Mouse (Mus musculus) myocyte (in vitro differentiated cells): ENCODE data around the gene Fam181a. TPM values are rescaled to one million over a fixed set of nuclear protein-coding genes. Genes with fewer than 3 reads are reported as not detected.
A peak's percentile ranks its signal among the peaks of the same experiment; 100 is the strongest.

Experiments used
- H3K27me3 ChIP-seq: one replicate; pipeline ENCODE4 v1.6.1; 2011; ENCODE audit not compliant: control insufficient read depth, insufficient read depth, insufficient read length
- H3K36me3 ChIP-seq: one replicate; pipeline ENCODE4 v1.6.1; 2011; ENCODE audit not compliant: control insufficient read depth, insufficient read depth
- H3K4me2 ChIP-seq: one replicate; pipeline ENCODE4 v1.6.1; 2011; ENCODE audit warnings: low read depth, control low read depth
- H3K4me3 ChIP-seq: one replicate; pipeline ENCODE4 v1.5.1; 2011; ENCODE audit warnings: mild to moderate bottlenecking, control low read depth, moderate library complexity
- H3K79me2 ChIP-seq: one replicate; pipeline ENCODE4 v1.6.1; 2011; ENCODE audit not compliant: control insufficient read depth, insufficient read depth
- H3ac ChIP-seq: one replicate; pipeline ENCODE4 v1.6.1; 2011; ENCODE audit not compliant: control insufficient read depth, insufficient read length
- CEBPB ChIP-seq: IDR thresholded peaks from 2 replicates; pipeline ENCODE4 v1.6.1; 2011; ENCODE audit warnings: mild to moderate bottlenecking, moderate library complexity; ENCODE audit not compliant: poor library complexity, insufficient read depth, severe bottlenecking
- E2F4 ChIP-seq: IDR thresholded peaks from one replicate; pipeline ENCODE4 v1.6.1; 2011; ENCODE audit warnings: mild to moderate bottlenecking, control low read depth, moderate library complexity; ENCODE audit not compliant: insufficient read depth
- MAX ChIP-seq: IDR thresholded peaks from one replicate; pipeline ENCODE4 v1.6.1; 2011; ENCODE audit warnings: low read depth, mild to moderate bottlenecking, control low read depth
- MYOD1 ChIP-seq, 3 experiments: IDR thresholded peaks; one replicate each; pipeline ENCODE4 v1.6.1; 2011; ENCODE audit warnings: control low read depth in 2 of 3, low read depth in 2 of 3, mild to moderate bottlenecking in 2 of 3, moderate library complexity in 1 of 3; ENCODE audit not compliant: insufficient read length in 2 of 3, control insufficient read depth in 1 of 3
- MYOG ChIP-seq, 3 experiments: IDR thresholded peaks; one replicate each; pipeline ENCODE4 v1.6.1; 2011; ENCODE audit warnings: control low read depth in 2 of 3, low read depth in 2 of 3, mild to moderate bottlenecking in 2 of 3; ENCODE audit not compliant: insufficient read length in 2 of 3, control insufficient read depth in 1 of 3, insufficient read depth in 1 of 3
- POLR2A ChIP-seq: IDR thresholded peaks from one replicate; pipeline ENCODE4 v1.6.1; 2011; ENCODE audit warnings: low read depth, mild to moderate bottlenecking, control low read depth, moderate library complexity; ENCODE audit not compliant: insufficient read length
- POLR2AphosphoS2 ChIP-seq: IDR thresholded peaks from one replicate; pipeline ENCODE4 v1.6.1; 2011; ENCODE audit warnings: low read depth, control low read depth; ENCODE audit not compliant: insufficient read length
- REST ChIP-seq: IDR thresholded peaks from one replicate; pipeline ENCODE4 v1.6.1; 2011; ENCODE audit warnings: mild to moderate bottlenecking, control low read depth, moderate library complexity; ENCODE audit not compliant: insufficient read depth, insufficient read length
- SRF ChIP-seq: IDR thresholded peaks from one replicate; pipeline ENCODE4 v1.6.1; 2011; ENCODE audit warnings: low read depth; ENCODE audit not compliant: control insufficient read depth, insufficient read length
- TCF12 ChIP-seq: IDR thresholded peaks from one replicate; pipeline ENCODE4 v1.6.1; 2011; ENCODE audit warnings: mild to moderate bottlenecking, control low read depth; ENCODE audit not compliant: poor library complexity, insufficient read depth, severe bottlenecking
- TCF3 ChIP-seq: IDR thresholded peaks from one replicate; pipeline ENCODE4 v1.6.1; 2011; ENCODE audit warnings: low read depth, control low read depth; ENCODE audit not compliant: insufficient read length
- USF1 ChIP-seq: IDR thresholded peaks from one replicate; pipeline ENCODE4 v1.6.1; 2011; ENCODE audit warnings: low read depth, mild to moderate bottlenecking, control low read depth, moderate library complexity
- polyA plus RNA-seq: library from polyadenylated mRNA; unstranded; fragments of >200 nt; fragmentation: generic; extraction: Trizol; gene quantifications from one replicate; pipeline ENCODE4 v1.2.1, GENCODE M21; 2012; ENCODE audit warnings: missing spikeins

Fam181a gene
- polyA plus RNA-seq, 1 experiment = not detected

- no peak overlapping the region for H3K4me3 ChIP-seq
- H3ac ChIP-seq = no peak overlapping the region
- no peaks in the 10 kb centered on the region for H3K27me3 ChIP-seq
- no peak for TF ChIP-seq POLR2AphosphoS2
- TF ChIP-seq CEBPB = no peak
- peak; percentile 78 to 98 (median 97) for TF ChIP-seq MYOD1 (IDR thresholded peaks at IDR 0.05; ENCODE audit: control insufficient read depth in 1 of 3, insufficient read length in 2 of 3, low read depth in 2 of 3)
- TF ChIP-seq USF1 = no peak
- peak; percentile 92 for TF ChIP-seq TCF12
- no peak for TF ChIP-seq E2F4
- no peak for TF ChIP-seq POLR2A
- peak; percentile 98 to 100 (median 99) for TF ChIP-seq MYOG (IDR thresholded peaks at IDR 0.05; ENCODE audit: control insufficient read depth in 1 of 3, insufficient read depth in 1 of 3, insufficient read length in 2 of 3, low read depth in 2 of 3)
- peak; percentile 95 for TF ChIP-seq TCF3
- TF ChIP-seq REST = no peak
- TF ChIP-seq MAX = no peak
- no peak for TF ChIP-seq SRF
- no peaks in the 10 kb centered on the region for H3K79me2 ChIP-seq
- H3K36me3 ChIP-seq = no peaks in the 10 kb centered on the region
- H3K4me2 ChIP-seq = peak overlapping the region; percentile 46
Observed at GRCm38 (mm10) chr12:103358951-103359801, 48.4 kb downstream of the Fam181a start.

- H3K4me2 ChIP-seq = no peak overlapping the region
- TF ChIP-seq POLR2A (no peak), MAX (no peak), TCF12 (no peak), USF1 (no peak), MYOD1 (IDR thresholded peaks at IDR 0.05; ENCODE audit: control insufficient read depth in 1 of 3, insufficient read length in 2 of 3, low read depth in 2 of 3) (no peak), E2F4 (no peak), MYOG (IDR thresholded peaks at IDR 0.05; ENCODE audit: control insufficient read depth in 1 of 3, insufficient read depth in 1 of 3, insufficient read length in 2 of 3, low read depth in 2 of 3) (no peak), REST (no peak), CEBPB (no peak), POLR2AphosphoS2 (no peak), SRF (no peak), TCF3 (no peak)
- H3K79me2 ChIP-seq = no peaks in the 10 kb centered on the region
- no peaks in the 10 kb centered on the region for H3K36me3 ChIP-seq
- no peaks in the 10 kb centered on the region for H3K27me3 ChIP-seq
- no peak overlapping the region for H3K4me3 ChIP-seq
- no peak overlapping the region for H3ac ChIP-seq
Observed at GRCm38 (mm10) chr12:103360812-103361211, 50.0 kb downstream of the Fam181a start.

GRCm38 (mm10) chr12:103361539-103362307 is 50.9 kb downstream of the Fam181a start:
- H3K36me3 ChIP-seq = no peaks in the 10 kb centered on the region
- H3K79me2 ChIP-seq = no peaks in the 10 kb centered on the region
- TF ChIP-seq POLR2A (no peak), TCF3 (no peak), MYOD1 (IDR thresholded peaks at IDR 0.05; ENCODE audit: control insufficient read depth in 1 of 3, insufficient read length in 2 of 3, low read depth in 2 of 3) (no peak), REST (no peak), CEBPB (no peak), SRF (no peak), TCF12 (no peak), MYOG (IDR thresholded peaks at IDR 0.05; ENCODE audit: control insufficient read depth in 1 of 3, insufficient read depth in 1 of 3, insufficient read length in 2 of 3, low read depth in 2 of 3) (no peak), USF1 (no peak), POLR2AphosphoS2 (no peak), E2F4 (no peak)
- no peaks in the 10 kb centered on the region for H3K27me3 ChIP-seq
- no peak overlapping the region for H3K4me2 ChIP-seq
- H3K4me3 ChIP-seq = no peak overlapping the region
- no peak overlapping the region for H3ac ChIP-seq

- TF ChIP-seq MYOG (IDR thresholded peaks at IDR 0.05; ENCODE audit: control insufficient read depth in 1 of 3, insufficient read depth in 1 of 3, insufficient read length in 2 of 3, low read depth in 2 of 3) = peak in 1 of 3 experiments; percentile 39
- no peak for TF ChIP-seq E2F4
- no peaks in the 10 kb centered on the region for H3K27me3 ChIP-seq
Observed at GRCm38 (mm10) chr12:103362336-103362735, 51.6 kb downstream of the Fam181a start.

More at GRCm38 (mm10) chr12:103362336-103362735, 51.6 kb downstream of the Fam181a start:
- Histone ChIP-seq H3K36me3 (no peaks in the 10 kb centered on the region), H3ac (no peak overlapping the region), H3K79me2 (no peaks in the 10 kb centered on the region), H3K4me3 (no peak overlapping the region), H3K4me2 (no peak overlapping the region)

Other genes starting within 250 kb of the Fam181a start
- gene Prima1, start 68.8 kb upstream of the Fam181a start, polyA plus RNA-seq = not detected
- gene Asb2, start 45.0 kb downstream of the Fam181a start, polyA plus RNA-seq = 27.8 TPM
- gene Otub2, start 77.7 kb downstream of the Fam181a start, polyA plus RNA-seq = 23.3 TPM
- gene 9330161L09Rik, start 96.8 kb downstream of the Fam181a start, polyA plus RNA-seq = 0.60 TPM
- gene Ddx24, start 114.9 kb downstream of the Fam181a start, polyA plus RNA-seq = 85.0 TPM
- gene Ifi27, start 123.2 kb downstream of the Fam181a start, polyA plus RNA-seq = 118 TPM
- 2.4 TPM for gene Ifi27l2a, start 132.7 kb downstream of the Fam181a start, polyA plus RNA-seq
- gene Ifi27l2b, start 146.2 kb downstream of the Fam181a start, polyA plus RNA-seq = not detected
- 0.13 TPM for gene Ppp4r4, start 221.3 kb downstream of the Fam181a start, polyA plus RNA-seq